Mouse (Mus musculus) activated CD4-positive, CD25-positive, alpha-beta regulatory T cell (primary cell): ENCODE measurements around the gene Tspan9. TPM values are rescaled to one million over a fixed set of nuclear protein-coding genes. Genes with fewer than 3 reads are reported as not detected.

Source experiments
- polyA plus RNA-seq, 2 experiments: library from polyadenylated mRNA; unstranded; fragments of 100-300 nt; shearing (Covaris generic); gene quantifications; one replicate each; pipeline ENCODE4 v1.2.1; 2017

The Tspan9 gene
- 10 to 100 TPM in 1 of 2 experiments, 1 to 10 TPM in 1; 3.1 to 33.7 TPM for polyA plus RNA-seq

DNA sequence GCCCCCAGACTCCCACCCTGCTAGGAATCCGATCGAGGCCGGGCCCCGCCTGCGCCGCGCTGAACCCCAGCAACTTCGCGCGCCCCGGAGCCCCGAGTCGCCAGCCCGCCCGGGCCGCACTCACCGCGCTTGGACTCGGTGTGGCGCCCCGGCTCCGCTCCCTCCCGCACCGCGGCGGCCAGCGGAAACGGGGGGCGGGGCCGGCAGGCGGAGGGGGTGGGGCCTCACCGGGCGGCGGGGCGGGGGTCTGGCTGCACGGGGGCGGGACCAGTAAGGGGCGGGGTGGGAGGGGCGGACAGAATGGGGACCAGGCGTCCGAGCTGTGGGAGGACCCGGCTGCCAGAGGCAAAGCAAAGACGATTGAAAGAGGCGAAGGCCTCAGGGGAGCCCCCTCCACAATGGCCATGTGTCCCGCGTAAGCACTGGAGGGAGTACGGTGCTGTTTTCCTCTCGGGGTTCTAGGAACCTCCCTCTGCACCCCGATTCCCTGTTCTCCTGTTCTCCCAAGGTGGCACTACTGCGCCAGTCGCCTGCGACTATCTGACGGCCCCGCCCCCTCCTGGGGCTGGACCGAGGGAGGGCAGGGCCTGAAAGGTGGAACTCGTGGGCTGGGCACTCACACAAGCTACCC is at the start of gene Tspan9:
Tspan9 (minus strand) TSS at position 205 of the 631 bp plus-strand sequence.

Other genes with a start within 250 kb of the Tspan9 start
- not detected for gene Tead4, start 157.2 kb upstream of the Tspan9 start, polyA plus RNA-seq
- 1 to 10 TPM; 1.1 to 2.3 TPM for gene Tulp3, start 212.3 kb upstream of the Tspan9 start, polyA plus RNA-seq
- gene Rhno1, start 219.3 kb upstream of the Tspan9 start, polyA plus RNA-seq: 10 to 100 TPM; 59.5 to 68.6 TPM
- gene Foxm1, start 219.4 kb upstream of the Tspan9 start, polyA plus RNA-seq: 10 to 100 TPM in 1 of 2 experiments, 1 to 10 TPM in 1; 8.6 to 12.7 TPM
- gene Tex52, start 231.9 kb upstream of the Tspan9 start, polyA plus RNA-seq: under 1 TPM in 1 of 2 experiments, not detected in 1; 0.19 TPM
- gene Gm44596, start 231.9 kb upstream of the Tspan9 start, polyA plus RNA-seq: not detected